Mouse (Mus musculus) lung, adult 2 months (tissue): ENCODE results near the gene Cd2bp2. TPM values are rescaled to one million over a fixed set of nuclear protein-coding genes. Genes with fewer than 3 reads are reported as not detected.

Experiments used
- DNase-seq: peaks from one replicate; pipeline ENCODE4 v3.0.0; 2022
- H3K4me1 ChIP-seq: fragments of 200-500 bp; 2 replicates; pipeline ENCODE4 v1.6.1; 2011; ENCODE audit warnings: low read length; ENCODE audit not compliant: control insufficient read depth, insufficient read depth
- H3K4me3 ChIP-seq: fragments of 200-500 bp; replicated peaks from 2 replicates; pipeline ENCODE3; 2011; ENCODE audit warnings: low read depth, mild to moderate bottlenecking, control low read depth, low read length; ENCODE audit errors: extremely low read depth
- CTCF ChIP-seq: fragments of 200-500 bp; IDR thresholded peaks from 2 replicates; pipeline ENCODE4 v1.5.1; 2011; ENCODE audit warnings: mild to moderate bottlenecking, low read length, control low read depth; ENCODE audit not compliant: insufficient read depth
- POLR2A ChIP-seq: fragments of 200-500 bp; IDR thresholded peaks from 2 replicates; pipeline ENCODE4 v1.6.1; 2011; ENCODE audit warnings: low read depth, mild to moderate bottlenecking, control low read depth, low read length, borderline replicate concordance; ENCODE audit errors: extremely low read depth
- WGBS: fragments of 180-500 bp; shearing (Covaris S2); methylation state at CpG from one replicate; pipeline ENCODE4 v1.1.7; 2018; 5-methylcytosine and 5-hydroxymethylcytosine counted together
- polyA plus RNA-seq: library from polyadenylated mRNA; depleted of rRNA; stranded (reverse); fragments of >200 nt; gene quantifications from 2 replicates; pipeline ENCODE4 v1.2.3, GENCODE M21; 2012; rRNA removed

The Cd2bp2 gene
- polyA plus RNA-seq, 1 experiment, result 31.0 TPM

GRCm38 (mm10) chr7:127146267-127146603 is 49.6 kb downstream of the Cd2bp2 start:
- Histone ChIP-seq H3K4me1 (no peaks in the 10 kb centered on the region), H3K4me3 (no peak overlapping the region)
- no peak for TF ChIP-seq POLR2A
- no peak for TF ChIP-seq CTCF
- WGBS, result 77% methylated on average over 2 of the region's 2 CpGs
- DNase-seq, result no peak

- no peak overlapping the region for H3K4me3 ChIP-seq
- DNase-seq, result no peak
- WGBS, result 62% methylated on average over 9 of the region's 9 CpGs
- TF ChIP-seq POLR2A, result no peak
- TF ChIP-seq CTCF, result no peak
- H3K4me1 ChIP-seq, result no peaks in the 10 kb centered on the region
Measured at GRCm38 (mm10) chr7:127145387-127146266, 50.2 kb downstream of the Cd2bp2 start.

- peak overlapping the region; percentile 24 for H3K4me3 ChIP-seq
- 63% methylated on average over 7 of the region's 7 CpGs for WGBS
Measured at GRCm38 (mm10) chr7:127144412-127144811, 51.4 kb downstream of the Cd2bp2 start.

GRCm38 (mm10) chr7:127142666-127143065 is 53.2 kb downstream of the Cd2bp2 start:
- DNase-seq, result no peak
- Histone ChIP-seq H3K4me3 (no peak overlapping the region), H3K4me1 (no peaks in the 10 kb centered on the region)
- 84% methylated on average over 4 of the region's 4 CpGs for WGBS
- TF ChIP-seq POLR2A (no peak), CTCF (no peak)

More at GRCm38 (mm10) chr7:127144412-127144811, 51.4 kb downstream of the Cd2bp2 start:
- TF ChIP-seq CTCF (no peak), POLR2A (no peak)
- no peak for DNase-seq
- no peaks in the 10 kb centered on the region for H3K4me1 ChIP-seq

GRCm38 (mm10) chr7:127142214-127142613 is 53.6 kb downstream of the Cd2bp2 start:
- no peak for DNase-seq
- no peak overlapping the region for H3K4me3 ChIP-seq
- H3K4me1 ChIP-seq, result no peaks in the 10 kb centered on the region
- TF ChIP-seq CTCF, result no peak
- no peak for TF ChIP-seq POLR2A
- WGBS, result 39% methylated on average over 2 of the region's 2 CpGs

Other genes starting within 250 kb of the Cd2bp2 start
- gene Asphd1, start 246.5 kb downstream of the Cd2bp2 start, polyA plus RNA-seq, result not detected in 2 replicates
- gene Sez6l2, start 245.5 kb downstream of the Cd2bp2 start, polyA plus RNA-seq, result 1.0 TPM in 2 replicates
- gene Cdipt, start 220.1 kb downstream of the Cd2bp2 start, polyA plus RNA-seq, result 321 and 332 TPM in 2 replicates
- gene Cdiptos, start 220.0 kb downstream of the Cd2bp2 start, polyA plus RNA-seq, result 2.0 and 3.3 TPM in 2 replicates
- gene Mvp, start 181.4 kb downstream of the Cd2bp2 start, polyA plus RNA-seq, result 82.2 and 125 TPM in 2 replicates
- 2.6 and 2.8 TPM in 2 replicates for gene Pagr1b, start 179.6 kb downstream of the Cd2bp2 start, polyA plus RNA-seq
- gene Pagr1a, start 178.7 kb downstream of the Cd2bp2 start, polyA plus RNA-seq, result 5.7 and 7.5 TPM in 2 replicates
- gene Gm42742, start 175.0 kb downstream of the Cd2bp2 start, polyA plus RNA-seq, result 26.5 and 38.8 TPM in 2 replicates
- gene Prrt2, start 174.8 kb downstream of the Cd2bp2 start, polyA plus RNA-seq, result 8.1 and 9.8 TPM in 2 replicates
- 131 and 194 TPM in 2 replicates for gene Maz, start 169.0 kb downstream of the Cd2bp2 start, polyA plus RNA-seq
- 0.78 and 1.3 TPM in 2 replicates for gene Kif22, start 153.6 kb downstream of the Cd2bp2 start, polyA plus RNA-seq
- gene Zg16, start 108.7 kb downstream of the Cd2bp2 start, polyA plus RNA-seq, result 0.37 and 19.0 TPM in 2 replicates
- 45.0 and 49.9 TPM in 2 replicates for gene AI467606, start 104.7 kb downstream of the Cd2bp2 start, polyA plus RNA-seq
- gene Qprt, start 73.8 kb downstream of the Cd2bp2 start, polyA plus RNA-seq, result 0.57 and 0.93 TPM in 2 replicates
- 11.8 and 13.2 TPM in 2 replicates for gene Spn, start 58.2 kb downstream of the Cd2bp2 start, polyA plus RNA-seq
- 30.3 and 32.9 TPM in 2 replicates for gene Tbc1d10b, start 12.4 kb upstream of the Cd2bp2 start, polyA plus RNA-seq
- gene Mylpf, start 12.8 kb upstream of the Cd2bp2 start, polyA plus RNA-seq, result 1.3 and 135 TPM in 2 replicates
- 8.9 and 11.6 TPM in 2 replicates for gene Zfp553, start 37.0 kb upstream of the Cd2bp2 start, polyA plus RNA-seq
- 26.5 and 28.5 TPM in 2 replicates for gene Sept1, start 37.1 kb upstream of the Cd2bp2 start, polyA plus RNA-seq
- 57.4 and 82.8 TPM in 2 replicates for gene Zfp771, start 48.2 kb upstream of the Cd2bp2 start, polyA plus RNA-seq
- 17.6 and 17.9 TPM in 2 replicates for gene Dctpp1, start 64.7 kb upstream of the Cd2bp2 start, polyA plus RNA-seq
- gene Sephs2, start 78.0 kb upstream of the Cd2bp2 start, polyA plus RNA-seq, result 15.4 and 16.2 TPM in 2 replicates
- 28.2 and 36.9 TPM in 2 replicates for gene Itgal, start 100.2 kb upstream of the Cd2bp2 start, polyA plus RNA-seq
- 31.7 and 35.5 TPM in 2 replicates for gene Zfp768, start 149.5 kb upstream of the Cd2bp2 start, polyA plus RNA-seq
- 10.9 TPM in 2 replicates for gene Zfp747, start 180.0 kb upstream of the Cd2bp2 start, polyA plus RNA-seq
- 4.1 and 5.1 TPM in 2 replicates for gene 9130019O22Rik, start 191.1 kb upstream of the Cd2bp2 start, polyA plus RNA-seq
- gene E430018J23Rik, start 197.6 kb upstream of the Cd2bp2 start, polyA plus RNA-seq, result 7.6 TPM in 2 replicates
- gene Zfp764, start 210.8 kb upstream of the Cd2bp2 start, polyA plus RNA-seq, result 7.5 and 8.5 TPM in 2 replicates
- gene Zfp688, start 226.0 kb upstream of the Cd2bp2 start, polyA plus RNA-seq, result 22.6 and 23.0 TPM in 2 replicates